Mouse (Mus musculus): ENCODE results near the gene Zdhhc3.

Zdhhc3 gene

DNA sequence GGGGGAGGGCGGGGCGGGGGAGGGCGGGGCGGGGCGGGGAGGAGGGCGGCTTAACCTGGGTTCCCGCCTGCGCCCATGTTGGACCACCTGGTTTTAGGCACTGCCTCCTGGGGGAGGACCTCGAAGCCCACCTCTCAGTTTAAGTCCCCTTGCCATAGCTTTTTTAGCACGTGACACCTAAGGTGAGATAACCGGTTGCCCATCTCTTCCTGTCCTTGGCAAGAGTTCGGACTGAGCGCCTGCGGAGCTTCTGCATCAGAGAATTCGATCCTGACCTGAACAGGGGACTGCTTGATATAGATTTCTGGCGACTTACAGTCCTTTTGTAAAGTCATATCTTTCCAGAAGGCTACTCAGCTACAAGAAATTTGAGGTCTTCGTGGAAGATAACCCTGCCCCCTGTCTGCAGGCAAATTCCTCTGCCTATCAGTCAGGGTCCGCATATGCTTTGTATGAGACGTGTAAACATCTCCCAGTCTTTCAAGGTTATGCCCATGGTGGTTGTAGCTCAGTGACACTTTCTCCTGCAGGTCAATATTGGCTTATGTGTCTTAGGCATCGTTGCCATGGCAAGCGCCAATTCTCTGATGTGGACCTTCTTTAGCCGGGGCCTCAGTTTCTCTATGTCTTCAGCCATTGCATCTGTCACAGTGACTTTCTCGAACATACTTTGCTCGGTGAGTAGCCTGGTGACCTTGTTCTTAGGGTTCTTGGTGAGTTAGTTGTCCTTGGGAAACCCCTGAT, 91.2 kb downstream of the Zdhhc3 start:
- in situ Hi-C loops (cut with MboI, MseI): no loop called here

DNA sequence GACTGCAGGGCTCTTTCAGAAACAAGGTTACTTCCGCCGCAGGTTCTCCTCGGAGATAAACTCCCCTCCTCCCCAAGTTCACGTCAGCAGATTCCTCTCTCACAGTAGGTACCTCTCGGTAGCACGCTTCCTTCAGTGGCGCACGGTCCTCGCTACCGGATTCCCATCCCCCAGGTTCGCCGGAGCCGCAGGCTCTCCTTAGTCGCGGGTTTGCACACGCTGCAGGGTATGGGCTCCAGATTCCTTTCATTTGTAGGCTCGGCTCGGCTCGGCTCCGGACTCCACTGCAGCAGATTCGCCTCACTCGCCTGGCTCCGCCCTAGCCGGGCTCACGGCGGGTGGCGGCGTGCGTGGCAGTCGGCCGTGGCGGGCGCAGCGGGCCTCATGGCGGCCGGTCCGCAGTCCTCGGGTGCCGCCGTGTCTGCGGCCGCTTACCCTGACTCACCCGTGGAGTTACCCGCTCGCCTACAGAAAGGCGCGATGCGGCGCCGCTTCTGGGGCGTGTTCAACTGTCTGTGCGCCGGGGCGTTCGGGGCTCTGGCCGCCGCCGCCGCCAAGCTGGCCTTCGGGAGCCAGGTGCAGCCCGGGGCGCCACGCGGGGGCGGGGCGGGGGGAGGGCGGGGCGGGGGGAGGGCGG, 91.9 kb downstream of the Zdhhc3 start, which contains the start of gene Tmem42:
TSS of gene Tmem42 (plus strand) at position 332 of the 637 bp plus-strand sequence.
- in situ Hi-C loops (cut with MboI, MseI): no loop called here
